Mouse (Mus musculus) T-helper 17 cell (primary cell): ENCODE results near the gene Tnp2.

Experiments
- in situ Hi-C, 2 experiments: fragments of 300-600 bp; cut with MboI, MseI; formaldehyde crosslinking; loops; 1 replicate in 1 of 2; 2 replicates in 1 of 2; pipeline ENCODE4 v1.15.1; 2025; ENCODE audit warnings: high pct_unique_total_duplicates in 2 of 2

Tnp2 gene

GRCm38 (mm10) chr16:10788271-10788670 is at the start of gene Tnp2:
Gene Tnp2 (minus strand): TSS chr16:10788660.
- in situ Hi-C loops: loop anchor here in 1 of 2 experiments (5.0 kb wide), 2 partner anchors 59 to 216 kb away; no protein-coding TSS in a partner anchor

- in situ Hi-C loops: no loop called here
These were observed 49.4 kb upstream of the Tnp2 start for GRCm38 (mm10) chr16:10837903-10838302.

GRCm38 (mm10) chr16:10837250-10837649 is 48.8 kb upstream of the Tnp2 start:
- in situ Hi-C loops: no loop called here

GRCm38 (mm10) chr16:10836388-10836787 is 47.9 kb upstream of the Tnp2 start:
- in situ Hi-C loops: no loop called here

- in situ Hi-C loops: no loop called here
These were observed 46.6 kb upstream of the Tnp2 start, which contains the start of gene Rmi2 for GRCm38 (mm10) chr16:10834911-10835587. Gene Rmi2 (plus strand): TSS chr16:10835059.

GRCm38 (mm10) chr16:10834542-10834910 is 46.1 kb upstream of the Tnp2 start:
- in situ Hi-C loops: no loop called here

- in situ Hi-C loops: no loop called here
These were observed 40.0 kb upstream of the Tnp2 start for GRCm38 (mm10) chr16:10828461-10828805.

- in situ Hi-C loops: no loop called here
These were observed 39.5 kb upstream of the Tnp2 start for GRCm38 (mm10) chr16:10827766-10828460.

GRCm38 (mm10) chr16:10827269-10827668 is 38.8 kb upstream of the Tnp2 start:
- in situ Hi-C loops: no loop called here

GRCm38 (mm10) chr16:10825840-10826239 is 37.4 kb upstream of the Tnp2 start:
- in situ Hi-C loops: no loop called here

GRCm38 (mm10) chr16:10824536-10824935 is 36.1 kb upstream of the Tnp2 start:
- in situ Hi-C loops: loop anchor here in 1 of 2 experiments (25.0 kb wide), 1 partner anchor 537 kb away; no protein-coding TSS in a partner anchor

GRCm38 (mm10) chr16:10821387-10821786 is 32.9 kb upstream of the Tnp2 start:
- in situ Hi-C loops: loop anchor here in 1 of 2 experiments (25.0 kb wide), 1 partner anchor 534 kb away; no protein-coding TSS in a partner anchor

GRCm38 (mm10) chr16:10819966-10820365 is 31.5 kb upstream of the Tnp2 start:
- in situ Hi-C loops: loop anchor here in 1 of 2 experiments (25.0 kb wide), 1 partner anchor 533 kb away; no protein-coding TSS in a partner anchor

- in situ Hi-C loops: loop anchor here in 1 of 2 experiments (25.0 kb wide), 1 partner anchor 531 kb away; no protein-coding TSS in a partner anchor
These were observed 30.2 kb upstream of the Tnp2 start for GRCm38 (mm10) chr16:10818579-10819135.

GRCm38 (mm10) chr16:10814864-10815263 is 26.4 kb upstream of the Tnp2 start:
- in situ Hi-C loops: loop anchor here in 1 of 2 experiments (25.0 kb wide), 1 partner anchor 528 kb away; no protein-coding TSS in a partner anchor

- in situ Hi-C loops: loop anchor here in 1 of 2 experiments (25.0 kb wide), 1 partner anchor 526 kb away; no protein-coding TSS in a partner anchor
These were observed 25.3 kb upstream of the Tnp2 start for GRCm38 (mm10) chr16:10813726-10814125.

GRCm38 (mm10) chr16:10812865-10813371 is 24.5 kb upstream of the Tnp2 start, which contains the start of gene Gm11172:
Gene Gm11172 (plus strand): TSS chr16:10812915.
- in situ Hi-C loops: loop anchor here in 1 of 2 experiments (25.0 kb wide), 1 partner anchor 526 kb away; no protein-coding TSS in a partner anchor

- in situ Hi-C loops: loop anchor here in 1 of 2 experiments (25.0 kb wide), 1 partner anchor 523 kb away; no protein-coding TSS in a partner anchor
These were observed 21.9 kb upstream of the Tnp2 start for GRCm38 (mm10) chr16:10810376-10810775.

- in situ Hi-C loops: loop anchor here (5.0 to 25.0 kb wide), 2 partner anchors 379 to 519 kb away; no protein-coding TSS in a partner anchor
These were observed 17.5 kb upstream of the Tnp2 start, which contains the start of gene Prm1 for GRCm38 (mm10) chr16:10805789-10806527. Gene Prm1 (minus strand): TSS chr16:10805839.

- in situ Hi-C loops: loop anchor here in 1 of 2 experiments (25.0 kb wide), 1 partner anchor 515 kb away; no protein-coding TSS in a partner anchor
These were observed 14.0 kb upstream of the Tnp2 start for GRCm38 (mm10) chr16:10802420-10802819.

- in situ Hi-C loops: no loop called here
These were observed 7.6 kb upstream of the Tnp2 start, which contains the start of gene Prm2 for GRCm38 (mm10) chr16:10796034-10796433. Gene Prm2 (minus strand): TSS chr16:10796134.
